Mouse (Mus musculus): ENCODE data around the gene Chmp2a. TPM values are rescaled to one million over a fixed set of nuclear protein-coding genes. Genes with fewer than 3 reads are reported as not detected.

The Chmp2a gene
- polyA plus RNA-seq (2014; fragmentation: Illumina TruSeq; extraction: RNeasy Lipid Tissue Mini Kit (QIAGEN cat#74804); ENCODE audit: low read depth, low replicate concordance): 117 TPM

GRCm38 (mm10) chr7:13034148-13034977, at the start of gene Chmp2a:
Gene Chmp2a (minus strand): TSS chr7:13034807.

GRCm38 (mm10) chr7:13054287-13055010, 19.8 kb upstream of the Chmp2a start, which contains the start of gene Mzf1:
Gene Mzf1 (minus strand): TSS chr7:13054764.

GRCm38 (mm10) chr7:13037901-13038555, 3.4 kb upstream of the Chmp2a start, which contains the start of gene Ube2m:
Gene Ube2m (minus strand): TSS chr7:13038275.

GRCm38 (mm10) chr7:13010005-13010908, 24.4 kb downstream of the Chmp2a start, which contains the start of gene Zbtb45:
Gene Zbtb45 (minus strand): TSS chr7:13010034.

GRCm38 (mm10) chr7:12998851-12999250, 35.8 kb downstream of the Chmp2a start, which contains the start of gene Trim28:
Gene Trim28 (plus strand): TSS chr7:12999114.

GRCm38 (mm10) chr7:12998053-12998452, 36.6 kb downstream of the Chmp2a start, which contains the start of gene Slc27a5:
Gene Slc27a5 (minus strand): TSS chr7:12998192.

Other genes with a start within 250 kb of the Chmp2a start
- 0.81 TPM for gene Zscan18, start 231.2 kb downstream of the Chmp2a start, polyA plus RNA-seq (2014; fragmentation: Illumina TruSeq; extraction: RNeasy Lipid Tissue Mini Kit (QIAGEN cat#74804); ENCODE audit: low read depth, low replicate concordance)
- 24.1 TPM for gene Zfp329, start 215.9 kb downstream of the Chmp2a start, polyA plus RNA-seq (2014; fragmentation: Illumina TruSeq; extraction: RNeasy Lipid Tissue Mini Kit (QIAGEN cat#74804); ENCODE audit: low read depth, low replicate concordance)
- 30.9 TPM for gene Zfp110, start 200.0 kb downstream of the Chmp2a start, polyA plus RNA-seq (2014; fragmentation: Illumina TruSeq; extraction: RNeasy Lipid Tissue Mini Kit (QIAGEN cat#74804); ENCODE audit: low read depth, low replicate concordance)
- gene Zfp128, start 153.6 kb downstream of the Chmp2a start, polyA plus RNA-seq (2014; fragmentation: Illumina TruSeq; extraction: RNeasy Lipid Tissue Mini Kit (QIAGEN cat#74804); ENCODE audit: low read depth, low replicate concordance): 5.7 TPM
- gene Zscan22, start 137.0 kb downstream of the Chmp2a start, polyA plus RNA-seq (2014; fragmentation: Illumina TruSeq; extraction: RNeasy Lipid Tissue Mini Kit (QIAGEN cat#74804); ENCODE audit: low read depth, low replicate concordance): 5.6 TPM
- gene Rps5, start 112.5 kb downstream of the Chmp2a start, polyA plus RNA-seq (2014; fragmentation: Illumina TruSeq; extraction: RNeasy Lipid Tissue Mini Kit (QIAGEN cat#74804); ENCODE audit: low read depth, low replicate concordance): 13.9 TPM
- gene Rnf225, start 107.4 kb downstream of the Chmp2a start, polyA plus RNA-seq (2014; fragmentation: Illumina TruSeq; extraction: RNeasy Lipid Tissue Mini Kit (QIAGEN cat#74804); ENCODE audit: low read depth, low replicate concordance): 0.16 TPM
- gene Zfp324, start 69.0 kb downstream of the Chmp2a start, polyA plus RNA-seq (2014; fragmentation: Illumina TruSeq; extraction: RNeasy Lipid Tissue Mini Kit (QIAGEN cat#74804); ENCODE audit: low read depth, low replicate concordance): 2.7 TPM
- gene Zfp446, start 57.0 kb downstream of the Chmp2a start, polyA plus RNA-seq (2014; fragmentation: Illumina TruSeq; extraction: RNeasy Lipid Tissue Mini Kit (QIAGEN cat#74804); ENCODE audit: low read depth, low replicate concordance): 2.0 TPM
- gene Slc27a5, start 36.6 kb downstream of the Chmp2a start, polyA plus RNA-seq (2014; fragmentation: Illumina TruSeq; extraction: RNeasy Lipid Tissue Mini Kit (QIAGEN cat#74804); ENCODE audit: low read depth, low replicate concordance): not detected
- gene Trim28, start 35.7 kb downstream of the Chmp2a start, polyA plus RNA-seq (2014; fragmentation: Illumina TruSeq; extraction: RNeasy Lipid Tissue Mini Kit (QIAGEN cat#74804); ENCODE audit: low read depth, low replicate concordance): 13.1 TPM
- gene Zbtb45, start 24.8 kb downstream of the Chmp2a start, polyA plus RNA-seq (2014; fragmentation: Illumina TruSeq; extraction: RNeasy Lipid Tissue Mini Kit (QIAGEN cat#74804); ENCODE audit: low read depth, low replicate concordance): 0.44 TPM
- gene Ube2m, start 3.5 kb upstream of the Chmp2a start, polyA plus RNA-seq (2014; fragmentation: Illumina TruSeq; extraction: RNeasy Lipid Tissue Mini Kit (QIAGEN cat#74804); ENCODE audit: low read depth, low replicate concordance): 64.8 TPM
- 0.36 TPM for gene Mzf1, start 20.0 kb upstream of the Chmp2a start, polyA plus RNA-seq (2014; fragmentation: Illumina TruSeq; extraction: RNeasy Lipid Tissue Mini Kit (QIAGEN cat#74804); ENCODE audit: low read depth, low replicate concordance)
- not detected for gene Vmn1r85, start 60.4 kb upstream of the Chmp2a start, polyA plus RNA-seq (2014; fragmentation: Illumina TruSeq; extraction: RNeasy Lipid Tissue Mini Kit (QIAGEN cat#74804); ENCODE audit: low read depth, low replicate concordance)
- gene Vmn1r86, start 85.1 kb upstream of the Chmp2a start, polyA plus RNA-seq (2014; fragmentation: Illumina TruSeq; extraction: RNeasy Lipid Tissue Mini Kit (QIAGEN cat#74804); ENCODE audit: low read depth, low replicate concordance): not detected
- gene Vmn1r87, start 105.3 kb upstream of the Chmp2a start, polyA plus RNA-seq (2014; fragmentation: Illumina TruSeq; extraction: RNeasy Lipid Tissue Mini Kit (QIAGEN cat#74804); ENCODE audit: low read depth, low replicate concordance): not detected
- not detected for gene Vmn1r88, start 124.8 kb upstream of the Chmp2a start, polyA plus RNA-seq (2014; fragmentation: Illumina TruSeq; extraction: RNeasy Lipid Tissue Mini Kit (QIAGEN cat#74804); ENCODE audit: low read depth, low replicate concordance)
- not detected for gene Vmn1r89, start 178.2 kb upstream of the Chmp2a start, polyA plus RNA-seq (2014; fragmentation: Illumina TruSeq; extraction: RNeasy Lipid Tissue Mini Kit (QIAGEN cat#74804); ENCODE audit: low read depth, low replicate concordance)
- gene Lig1, start 242.5 kb upstream of the Chmp2a start, polyA plus RNA-seq (2014; fragmentation: Illumina TruSeq; extraction: RNeasy Lipid Tissue Mini Kit (QIAGEN cat#74804); ENCODE audit: low read depth, low replicate concordance): 2.9 TPM
- gene Zswim9, start 243.9 kb upstream of the Chmp2a start, polyA plus RNA-seq (2014; fragmentation: Illumina TruSeq; extraction: RNeasy Lipid Tissue Mini Kit (QIAGEN cat#74804); ENCODE audit: low read depth, low replicate concordance): 4.9 TPM